10 mouse cellular contexts compared by ENCODE assay signal in the genomic region with DNA sequence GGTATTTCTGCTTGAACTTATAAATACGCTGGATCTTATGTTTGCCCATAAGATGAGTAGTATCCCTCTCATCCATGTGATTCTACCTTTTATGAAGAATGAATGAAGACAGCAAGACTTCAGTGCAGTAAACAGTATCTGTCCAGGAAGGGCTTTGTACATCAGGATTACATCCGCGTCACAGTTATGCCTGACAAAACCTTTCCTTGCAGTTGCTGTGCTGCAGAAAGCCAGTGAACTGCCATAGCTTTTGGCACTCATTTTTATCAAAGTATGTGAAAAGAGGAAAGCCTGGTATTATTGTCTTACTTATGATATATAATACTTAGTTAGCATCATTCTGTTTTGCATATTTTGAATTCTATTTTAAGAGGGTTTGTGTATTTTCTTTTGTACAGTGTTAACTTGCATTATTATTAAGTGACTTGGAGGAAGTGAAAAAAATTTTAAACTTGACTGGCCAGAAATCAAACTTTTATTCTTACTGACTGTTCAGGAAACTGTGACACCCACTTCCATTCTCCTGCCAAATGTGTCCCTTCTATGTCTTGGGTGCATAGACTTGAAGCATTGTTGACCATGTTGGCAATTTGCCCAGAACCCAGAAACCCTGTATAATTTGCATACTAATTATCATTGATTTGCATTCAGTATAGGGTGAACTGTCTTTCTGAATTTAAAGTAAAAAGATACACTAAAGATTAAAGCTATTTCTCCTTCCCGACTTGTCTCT. TPM values are rescaled to one million over a fixed set of nuclear protein-coding genes. Genes with fewer than 3 reads are reported as not detected.
DNase-seq lines count a peak whose midpoint lies in the region; ATAC-seq and TF ChIP-seq lines count a peak whose summit lies in the region.
"Had no signal": no experiment of that assay in that cellular context is flagged by ENCODE, and none has a peak within 500 bp of the region (broad histone marks: within the 10 kb centered on the region; RNA-seq: fewer than 3 reads in every experiment).

No protein-coding gene starts in this region.

- no peaks in the 10 kb centered on the region for H3K4me1 ChIP-seq in lung, postnatal 0 days (ENCODE audit: insufficient read depth, low read depth, low read length)
- H3K4me1 ChIP-seq in hindbrain, embryonic 14.5 days (replicated peaks; ENCODE audit: control insufficient read depth, insufficient read depth, low read length), result 0 out of 2 replicates have a peak, but pooled peaks cover 5% of the 10 kb centered on the region
- H3K4me1 ChIP-seq in neural tube, embryonic 14.5 days (ENCODE audit: control insufficient read depth, insufficient read depth, low read length), result peaks cover 4% of the 10 kb centered on the region; the same call in 1 of the 2 replicates
- H3K4me1 ChIP-seq: limb, embryonic 10.5 days had no signal

- H3K9me3 ChIP-seq in lung, postnatal 0 days (ENCODE audit: low read length), result no peaks in the 10 kb centered on the region
- H3K9me3 ChIP-seq in hindbrain, embryonic 14.5 days (ENCODE audit: control insufficient read depth, low read length), result no peaks in the 10 kb centered on the region
- H3K9me3 ChIP-seq in neural tube, embryonic 14.5 days (ENCODE audit: control insufficient read depth, low read length), result no peaks in the 10 kb centered on the region
- H3K9me3 ChIP-seq: heart, embryonic 13.5 days; limb, embryonic 10.5 days had no signal

- H3K4me3 ChIP-seq in lung, postnatal 0 days (ENCODE audit: low read depth, low read length), result no peak overlapping the region
- no peak overlapping the region for H3K4me3 ChIP-seq in hindbrain, embryonic 14.5 days (replicated peaks; ENCODE audit: low read length)
- H3K4me3 ChIP-seq in neural tube, embryonic 14.5 days (ENCODE audit: low read depth, low read length), result no peak overlapping the region
- no peak overlapping the region for H3K4me3 ChIP-seq in gastrocnemius, adult 2 months
- H3K4me3 ChIP-seq: heart, embryonic 13.5 days; limb, embryonic 10.5 days had no signal

- no peaks in the 10 kb centered on the region for H3K27me3 ChIP-seq in lung, postnatal 0 days (replicated peaks; ENCODE audit: insufficient read depth, low read length)
- no peaks in the 10 kb centered on the region for H3K27me3 ChIP-seq in hindbrain, embryonic 14.5 days (ENCODE audit: control insufficient read depth, insufficient read depth, low read length)
- H3K27me3 ChIP-seq in neural tube, embryonic 14.5 days (ENCODE audit: control insufficient read depth, insufficient read depth, low read length), result no peaks in the 10 kb centered on the region
- H3K27me3 ChIP-seq: heart, embryonic 13.5 days had no signal

- peaks cover 2% of the 10 kb centered on the region; the same call in 1 of the 2 replicates for H3K36me3 ChIP-seq in lung, postnatal 0 days (ENCODE audit: insufficient read depth, low read length)
- peaks cover 14% of the 10 kb centered on the region for H3K36me3 ChIP-seq in hindbrain, embryonic 14.5 days (replicated peaks; ENCODE audit: control insufficient read depth, insufficient read depth)
- H3K36me3 ChIP-seq in neural tube, embryonic 14.5 days (ENCODE audit: control insufficient read depth, insufficient read depth, low read length), result no peaks in the 10 kb centered on the region

- no peak for TF ChIP-seq EP300 in lung, postnatal 0 days (IDR thresholded peaks at IDR 0.05)

- H3K27ac ChIP-seq in lung, postnatal 0 days (ENCODE audit: low read length), result no peak overlapping the region
- H3K27ac ChIP-seq in hindbrain, embryonic 14.5 days, result peak overlapping the region; percentile 54
- H3K27ac ChIP-seq in neural tube, embryonic 14.5 days (ENCODE audit: low read depth, low read length), result 0 out of 2 replicates have a peak overlapping the region, but pooled peaks have one; percentile 2
- no peak overlapping the region for H3K27ac ChIP-seq in gastrocnemius, adult 2 months
- H3K27ac ChIP-seq: heart, embryonic 13.5 days; limb, embryonic 10.5 days had no signal

- TF ChIP-seq CTCF in lung, postnatal 0 days (IDR thresholded peaks at IDR 0.05), result no peak
- TF ChIP-seq CTCF in gastrocnemius, adult 2 months (IDR thresholded peaks at IDR 0.05), result no peak

- DNase-seq in frontal cortex, adult 2 months (ENCODE audit: extremely low spot score in 1 of 2, low spot score in 1 of 2), result peak; percentile 25 to 63
- no peak for DNase-seq in frontal cortex, postnatal 25 days (ENCODE audit: low spot score in 2 of 2)
- DNase-seq in lung, postnatal 0 days (ENCODE audit: low spot score), result peak; percentile 40
- DNase-seq in lung, postnatal 4 days, result no peak
- peak; percentile 77 for DNase-seq in hindbrain, embryonic 14.5 days (ENCODE audit: low spot score)
- DNase-seq in ovary, postnatal 14 days (ENCODE audit: low spot score), result no peak
- no peak for DNase-seq in gastrocnemius, adult 2 months

- 85% methylated on average over 4 of the region's 4 CpGs for WGBS in lung, postnatal 0 days
- 54% methylated on average over 4 of the region's 4 CpGs for WGBS in hindbrain, embryonic 14.5 days
- 68% methylated on average over 4 of the region's 4 CpGs for WGBS in neural tube, embryonic 14.5 days

- intact Hi-C loops in gastrocnemius, adult 2 months (cut with DNase I), result loop anchor here (5.0 kb wide), 1 partner anchor 62 kb away; no protein-coding TSS in a partner anchor

- no peak overlapping the region for H3K4me2 ChIP-seq in lung, postnatal 0 days (replicated peaks; ENCODE audit: low read depth, low read length)
- H3K4me2 ChIP-seq in hindbrain, embryonic 14.5 days (replicated peaks), result no peak overlapping the region
- H3K4me2 ChIP-seq in neural tube, embryonic 14.5 days (ENCODE audit: low read depth, low read length), result no peak overlapping the region
- H3K4me2 ChIP-seq: heart, embryonic 13.5 days had no signal

- H3K9ac ChIP-seq in lung, postnatal 0 days (replicated peaks; ENCODE audit: low read depth), result no peak overlapping the region
- H3K9ac ChIP-seq in hindbrain, embryonic 14.5 days, result no peak overlapping the region
- H3K9ac ChIP-seq in neural tube, embryonic 14.5 days (replicated peaks; ENCODE audit: low read depth, low read length), result no peak overlapping the region
- H3K9ac ChIP-seq: heart, embryonic 13.5 days had no signal

- ATAC-seq in lung, postnatal 0 days, result no peak
- ATAC-seq in hindbrain, embryonic 14.5 days (ENCODE audit: low FRiP score), result peak; percentile 48; the same call in 1 of the 2 replicates
- peak; percentile 61; the same call in 1 of the 2 replicates for ATAC-seq in neural tube, embryonic 14.5 days (ENCODE audit: low read depth)

RNA-seq across cellular contexts. Expression of a gene that starts 52.5 kb away (rescaled TPM):
- 2.0 and 2.8 TPM in 2 replicates for polyA plus RNA-seq in frontal cortex, adult 2 months (2012; rRNA removed)
- 0.40 and 0.79 TPM in 2 replicates for polyA plus RNA-seq in lung, postnatal 0 days (2015; fragmentation: Nextera tagmentation; extraction: Ambion mirVana)
- polyA plus RNA-seq in hindbrain, embryonic 14.5 days (2014; fragmentation: Nextera tagmentation; extraction: Ambion mirVana), result 0.75 and 1.1 TPM in 2 replicates
- 0.54 and 1.0 TPM in 2 replicates for polyA plus RNA-seq in neural tube, embryonic 14.5 days (2014; fragmentation: Nextera tagmentation; extraction: Ambion mirVana)
- under 1 TPM; 0.15 to 0.47 TPM for total RNA-seq in gastrocnemius, adult 2 months (2021)

Comparison
In these comparisons a context has a peak if more than half of its experiments do, and no peak if none do; other contexts are left out.
1. DNase-seq: peak in frontal cortex, adult 2 months (2 of 2), lung, postnatal 0 days (single experiment) and hindbrain, embryonic 14.5 days (single experiment); none in frontal cortex, postnatal 25 days (0 of 2), lung, postnatal 4 days (0 of 2), ovary, postnatal 14 days (single experiment) and gastrocnemius, adult 2 months (single experiment).
2. H3K27ac ChIP-seq: peak in hindbrain, embryonic 14.5 days (single experiment) and neural tube, embryonic 14.5 days (single experiment); none in lung, postnatal 0 days (single experiment) and gastrocnemius, adult 2 months (single experiment).